Mouse (Mus musculus): ENCODE measurements around the gene Ttc21b. TPM values are rescaled to one million over a fixed set of nuclear protein-coding genes. Genes with fewer than 3 reads are reported as not detected.
"Not testable (repeated sequence)": the region's sequence is repeated elsewhere in the genome, so short reads cannot be mapped to it uniquely, and the experiment has no call there.

The Ttc21b gene
- polyA plus RNA-seq, 1 experiment from 2014 or later: 11.1 TPM

DNA sequence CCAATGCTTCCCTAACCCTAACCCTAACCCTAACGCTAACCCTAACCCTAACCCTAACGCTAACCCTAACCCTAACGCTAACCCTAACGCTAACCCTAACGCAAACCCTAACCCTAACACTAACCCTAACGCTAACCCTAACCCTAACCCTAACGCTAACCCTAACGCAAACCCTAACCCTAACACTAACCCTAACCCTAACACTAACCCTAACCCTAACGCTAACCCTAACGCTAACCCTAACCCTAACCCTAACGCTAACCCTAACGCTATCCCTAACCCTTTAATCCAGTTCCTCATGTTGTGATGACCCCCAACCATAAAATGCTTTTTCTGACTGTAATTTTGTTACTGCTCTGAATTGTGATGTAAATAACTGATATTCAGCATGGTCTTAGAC is 67.2 kb downstream of the Ttc21b start:
- not testable (repeated sequence) for H3K27ac ChIP-seq; H3K4me1 ChIP-seq (replicated peaks); H3K9me3 ChIP-seq; H3K4me3 ChIP-seq (replicated peaks); H3K27me3 ChIP-seq (replicated peaks); H3K9ac ChIP-seq; ATAC-seq; H3K4me2 ChIP-seq (replicated peaks); H3K36me3 ChIP-seq
- WGBS: 97% methylated on average over 12 of the region's 12 CpGs

DNA sequence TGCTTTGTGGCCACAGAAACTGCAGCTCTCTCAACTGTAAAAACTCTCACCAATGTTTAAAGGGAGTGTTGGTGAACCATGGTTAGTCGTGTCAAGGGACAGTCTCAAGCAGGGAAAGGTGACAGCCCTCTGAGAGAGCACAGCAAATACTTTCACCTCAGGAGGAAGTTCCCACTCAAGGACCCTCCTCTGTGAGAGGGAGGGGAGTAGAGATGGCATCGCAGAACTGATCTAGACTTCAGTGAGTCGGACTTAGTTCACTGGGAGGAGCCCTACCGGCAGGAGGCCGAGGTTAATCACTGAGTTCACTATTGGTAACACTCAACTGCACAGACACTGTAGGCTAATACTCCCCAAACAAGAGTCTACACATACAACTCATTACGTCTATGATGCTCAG is 68.9 kb downstream of the Ttc21b start:
- Histone ChIP-seq H3K4me2 (replicated peaks) (no peak overlapping the region), H3K36me3 (no peaks in the 10 kb centered on the region), H3K4me1 (replicated peaks) (no peaks in the 10 kb centered on the region), H3K27me3 (replicated peaks) (no peaks in the 10 kb centered on the region), H3K9me3 (no peaks in the 10 kb centered on the region), H3K4me3 (replicated peaks) (no peak overlapping the region), H3K27ac (no peak overlapping the region), H3K9ac (no peak overlapping the region)
- 81% methylated on average over 6 of the region's 6 CpGs for WGBS
- no peak for ATAC-seq

DNA sequence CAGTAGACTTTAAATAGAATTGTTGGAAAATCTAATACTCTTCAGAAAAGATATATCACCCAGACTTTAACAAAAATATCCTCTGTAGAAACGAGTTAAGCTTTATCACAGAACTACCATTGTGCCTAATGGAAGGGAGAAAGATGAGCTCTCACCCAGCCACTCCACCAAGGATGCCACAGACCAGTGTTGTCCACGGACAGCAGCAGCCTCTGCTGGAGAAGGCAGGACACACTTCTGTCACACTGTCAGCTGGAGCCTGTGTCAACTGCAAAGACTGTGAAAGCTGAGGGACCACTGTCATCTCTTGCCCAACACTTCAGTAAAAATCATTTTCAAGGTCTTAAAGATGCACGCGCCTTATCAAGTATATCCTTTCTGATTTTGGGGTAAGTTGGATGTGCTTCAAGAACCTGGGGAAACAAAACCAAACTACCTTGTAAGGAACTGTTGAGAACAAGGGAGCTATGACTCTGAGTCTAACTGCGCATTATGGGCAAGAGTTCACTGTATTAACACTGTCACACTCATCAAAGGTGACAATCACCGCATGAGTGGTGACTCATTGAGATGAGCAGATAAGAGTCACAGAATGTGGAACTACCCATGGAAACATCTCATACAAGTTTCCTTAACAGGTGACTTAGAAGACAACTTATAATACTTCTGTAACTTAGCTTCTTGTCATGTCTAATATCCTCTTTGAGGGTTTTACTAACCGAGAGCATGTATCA is 71.8 kb downstream of the Ttc21b start:
- Histone ChIP-seq H3K4me1 (replicated peaks) (no peaks in the 10 kb centered on the region), H3K27me3 (replicated peaks) (no peaks in the 10 kb centered on the region), H3K4me3 (replicated peaks) (no peak overlapping the region), H3K9me3 (no peaks in the 10 kb centered on the region), H3K9ac (no peak overlapping the region), H3K27ac (no peak overlapping the region), H3K36me3 (no peaks in the 10 kb centered on the region), H3K4me2 (replicated peaks) (no peak overlapping the region)
- 79% methylated on average over 7 of the region's 7 CpGs for WGBS
- no peak for ATAC-seq

DNA sequence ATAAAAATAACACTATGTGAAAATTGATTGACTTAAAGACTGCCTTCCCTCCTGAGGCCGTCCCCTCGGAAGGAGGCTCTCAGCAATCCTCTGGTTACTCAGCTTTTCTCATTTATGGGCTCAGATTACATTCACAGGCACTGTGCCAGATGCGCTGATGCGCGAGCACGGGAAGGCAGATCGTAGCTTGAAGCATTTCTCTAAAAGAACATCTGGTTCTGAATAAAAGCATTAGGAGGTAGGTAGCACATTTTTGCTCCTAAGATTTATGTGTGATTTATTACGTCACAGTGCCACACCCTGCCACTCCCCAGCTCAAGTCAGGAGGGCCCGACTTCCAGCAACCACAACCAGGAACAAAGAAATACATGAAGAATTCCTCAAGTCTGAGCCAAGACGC is 76.1 kb downstream of the Ttc21b start:
- Histone ChIP-seq H3K9ac (no peak overlapping the region), H3K4me1 (replicated peaks) (no peaks in the 10 kb centered on the region), H3K9me3 (no peaks in the 10 kb centered on the region), H3K4me2 (replicated peaks) (no peak overlapping the region), H3K36me3 (no peaks in the 10 kb centered on the region), H3K27me3 (replicated peaks) (no peaks in the 10 kb centered on the region), H3K4me3 (replicated peaks) (no peak overlapping the region), H3K27ac (no peak overlapping the region)
- WGBS: 45% methylated on average over 10 of the region's 10 CpGs
- peak; percentile 62; the same call in 1 of the 2 replicates for ATAC-seq

DNA sequence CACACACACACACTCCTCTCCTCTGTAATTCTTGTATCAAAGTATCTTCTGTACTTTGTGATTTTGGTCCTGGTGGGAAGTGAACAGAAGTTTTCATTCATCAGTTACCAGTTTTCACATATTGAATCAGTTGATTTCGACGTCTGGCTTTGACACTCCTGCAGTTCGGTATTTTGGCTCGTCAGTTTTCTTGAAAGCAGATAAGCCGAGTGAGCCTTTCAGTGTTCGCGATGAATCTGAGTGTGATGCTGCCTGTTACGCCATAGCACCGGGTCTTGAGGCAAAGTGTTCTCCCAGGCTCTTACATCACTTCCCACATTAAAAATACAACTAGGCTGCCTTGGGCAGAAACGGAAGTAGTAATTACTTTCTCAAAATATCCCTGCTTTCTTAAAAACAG is 76.6 kb downstream of the Ttc21b start:
- Histone ChIP-seq H3K27me3 (replicated peaks) (no peaks in the 10 kb centered on the region), H3K4me1 (replicated peaks) (no peaks in the 10 kb centered on the region), H3K27ac (no peak overlapping the region), H3K4me2 (replicated peaks) (no peak overlapping the region), H3K9me3 (no peaks in the 10 kb centered on the region), H3K36me3 (no peaks in the 10 kb centered on the region), H3K9ac (no peak overlapping the region), H3K4me3 (replicated peaks) (no peak overlapping the region)
- ATAC-seq: no peak
- 69% methylated on average over 10 of the region's 10 CpGs for WGBS

DNA sequence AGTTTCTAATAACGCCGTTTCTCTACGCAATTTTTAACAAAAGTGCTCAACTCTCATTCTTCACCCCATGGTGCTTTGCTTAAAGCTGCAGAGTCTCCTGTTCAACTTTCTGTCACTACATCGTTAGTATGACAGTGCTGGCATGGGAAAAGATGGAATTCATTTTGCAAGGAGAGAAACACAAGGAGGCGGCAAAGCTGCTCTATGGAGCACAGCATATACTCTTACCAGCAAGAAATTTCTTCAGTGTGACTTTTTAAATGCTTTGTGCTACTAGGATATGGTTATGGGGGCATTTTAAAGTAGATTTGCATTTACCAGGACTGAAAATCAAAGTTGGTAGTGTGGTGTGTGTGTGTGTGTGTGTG is 77.6 kb downstream of the Ttc21b start:
- H3K4me3 ChIP-seq (replicated peaks): no peak overlapping the region
- H3K27me3 ChIP-seq (replicated peaks): no peaks in the 10 kb centered on the region
- no peaks in the 10 kb centered on the region for H3K36me3 ChIP-seq
- no peak overlapping the region for H3K4me2 ChIP-seq (replicated peaks)
- 88% methylated on average over 5 of the region's 5 CpGs for WGBS
- ATAC-seq: no peak
- H3K9ac ChIP-seq: no peak overlapping the region
- no peak overlapping the region for H3K27ac ChIP-seq
- no peaks in the 10 kb centered on the region for H3K9me3 ChIP-seq
- no peaks in the 10 kb centered on the region for H3K4me1 ChIP-seq (replicated peaks)

DNA sequence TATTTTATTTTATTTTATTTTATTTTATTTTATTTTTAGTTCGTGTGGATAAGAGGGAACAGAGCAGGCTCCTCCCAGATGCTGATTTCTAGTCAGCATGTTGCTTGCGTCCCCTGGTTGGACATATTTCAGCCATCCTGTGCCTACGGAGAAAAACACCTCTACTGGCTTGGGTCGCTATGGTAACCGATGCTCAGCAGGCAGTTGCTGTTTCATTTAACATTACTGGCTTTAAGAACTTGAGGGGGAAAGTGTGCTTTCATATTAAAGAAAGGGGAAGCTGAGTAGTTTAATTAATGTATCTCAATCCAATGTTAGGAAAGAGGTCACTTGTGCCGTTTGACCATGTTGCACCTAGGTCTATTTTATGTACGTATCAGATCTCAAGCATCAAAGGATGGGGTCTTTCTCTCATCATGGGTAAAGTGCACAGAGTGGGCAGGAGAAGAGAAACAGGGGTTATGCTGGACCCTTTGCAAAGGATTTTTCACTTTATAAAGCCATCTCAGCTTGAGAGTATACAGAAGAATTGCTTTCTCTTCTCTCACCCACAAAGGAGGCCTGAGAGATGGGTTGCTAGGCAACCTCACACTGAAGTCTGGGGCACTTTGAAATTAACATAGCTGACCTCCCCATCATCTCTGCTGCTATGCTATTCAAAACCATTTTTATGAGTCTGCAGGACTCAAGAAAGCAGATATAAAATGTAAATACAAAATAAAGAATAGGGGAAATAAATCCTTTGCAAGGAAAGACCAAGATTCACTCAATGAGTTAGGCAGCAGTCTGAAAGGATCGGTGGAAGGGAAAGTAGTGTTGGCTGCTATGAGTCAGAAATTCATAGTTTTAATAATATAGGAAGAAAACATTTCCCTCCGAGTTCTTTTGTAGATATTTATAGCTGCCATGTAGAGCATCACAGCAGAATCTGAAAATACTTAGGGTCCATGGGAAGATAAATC is 78.2 kb downstream of the Ttc21b start:
- no peaks in the 10 kb centered on the region for H3K9me3 ChIP-seq
- 73% methylated on average over 9 of the region's 9 CpGs for WGBS
- no peaks in the 10 kb centered on the region for H3K4me1 ChIP-seq (replicated peaks)
- H3K27ac ChIP-seq: no peak overlapping the region
- no peak overlapping the region for H3K9ac ChIP-seq
- no peak overlapping the region for H3K4me2 ChIP-seq (replicated peaks)
- H3K36me3 ChIP-seq: no peaks in the 10 kb centered on the region
- ATAC-seq: no peak
- no peak overlapping the region for H3K4me3 ChIP-seq (replicated peaks)
- no peaks in the 10 kb centered on the region for H3K27me3 ChIP-seq (replicated peaks)

DNA sequence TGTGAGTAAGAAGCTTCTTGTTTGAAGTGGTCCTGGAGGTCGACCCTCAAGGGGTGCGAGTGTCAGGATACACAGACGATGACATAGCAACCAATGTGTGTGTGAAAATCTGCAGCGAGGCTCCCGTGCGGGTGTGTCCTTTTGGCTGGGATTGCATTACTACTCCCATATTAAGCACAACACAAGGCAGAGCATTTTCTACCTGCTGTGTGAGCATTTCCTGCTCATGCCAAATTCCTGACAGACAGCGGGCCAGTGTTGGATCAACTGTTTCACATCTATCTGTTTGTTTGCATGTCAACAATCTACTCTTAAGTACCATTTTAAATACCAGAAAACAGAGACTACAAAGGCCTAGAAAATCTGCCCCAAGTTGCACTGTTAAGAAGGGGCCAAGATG is 79.4 kb downstream of the Ttc21b start:
- WGBS: 85% methylated on average over 7 of the region's 7 CpGs
- H3K27ac ChIP-seq: no peak overlapping the region
- H3K9me3 ChIP-seq: no peaks in the 10 kb centered on the region
- no peaks in the 10 kb centered on the region for H3K27me3 ChIP-seq (replicated peaks)
- no peaks in the 10 kb centered on the region for H3K36me3 ChIP-seq
- no peak overlapping the region for H3K4me2 ChIP-seq (replicated peaks)
- ATAC-seq: no peak
- no peak overlapping the region for H3K4me3 ChIP-seq (replicated peaks)
- no peak overlapping the region for H3K9ac ChIP-seq
- H3K4me1 ChIP-seq (replicated peaks): no peaks in the 10 kb centered on the region

DNA sequence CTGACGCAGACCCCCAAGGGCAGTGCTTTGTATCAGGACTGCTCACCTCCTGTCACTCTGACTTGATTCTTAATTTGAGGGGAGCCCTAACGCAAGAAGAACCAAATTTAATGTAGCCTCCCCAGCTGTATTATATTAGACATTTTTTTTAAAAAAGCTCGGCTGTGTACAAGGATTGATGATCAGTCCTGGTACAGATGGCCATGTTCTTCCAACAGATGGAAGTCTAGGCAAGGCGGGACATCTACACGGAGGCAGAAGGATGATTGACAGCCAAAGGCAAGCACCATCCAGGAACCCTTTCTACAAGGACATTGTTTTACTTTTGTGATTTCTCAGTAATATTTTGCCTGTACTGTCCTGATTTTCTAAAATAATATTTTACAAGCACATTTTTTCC is 83.3 kb downstream of the Ttc21b start:
- H3K9me3 ChIP-seq: no peaks in the 10 kb centered on the region
- H3K4me2 ChIP-seq (replicated peaks): no peak overlapping the region
- no peak for ATAC-seq
- no peaks in the 10 kb centered on the region for H3K4me1 ChIP-seq (replicated peaks)
- no peak overlapping the region for H3K4me3 ChIP-seq (replicated peaks)
- H3K36me3 ChIP-seq: no peaks in the 10 kb centered on the region
- WGBS: 81% methylated on average over 5 of the region's 5 CpGs
- H3K27me3 ChIP-seq (replicated peaks): no peaks in the 10 kb centered on the region
- no peak overlapping the region for H3K27ac ChIP-seq
- H3K9ac ChIP-seq: no peak overlapping the region

DNA sequence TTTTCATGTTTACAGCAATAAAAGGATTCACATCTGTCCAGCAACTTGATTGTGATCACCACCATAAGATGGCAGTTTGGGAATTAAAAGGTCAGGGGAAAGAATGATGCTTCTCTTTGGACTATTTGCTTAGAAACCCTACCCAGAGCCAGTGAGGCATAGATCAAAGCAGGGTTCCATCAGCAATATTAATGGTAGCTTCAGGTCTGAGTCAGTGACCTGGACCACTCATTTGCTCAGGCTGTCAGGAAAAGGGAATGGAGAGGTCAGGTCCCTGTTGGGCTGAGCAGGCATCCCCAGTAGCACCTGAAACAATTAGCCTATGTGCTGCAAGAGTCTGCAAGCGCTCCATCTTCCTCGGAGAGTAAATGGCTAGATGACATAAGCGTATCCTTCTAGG is 84.8 kb downstream of the Ttc21b start:
- no peak for ATAC-seq
- WGBS: 87% methylated on average over 3 of the region's 3 CpGs
- Histone ChIP-seq H3K4me2 (replicated peaks) (no peak overlapping the region), H3K4me1 (replicated peaks) (no peaks in the 10 kb centered on the region), H3K9ac (no peak overlapping the region), H3K9me3 (no peaks in the 10 kb centered on the region), H3K27me3 (replicated peaks) (no peaks in the 10 kb centered on the region), H3K27ac (no peak overlapping the region), H3K4me3 (replicated peaks) (no peak overlapping the region), H3K36me3 (no peaks in the 10 kb centered on the region)

DNA sequence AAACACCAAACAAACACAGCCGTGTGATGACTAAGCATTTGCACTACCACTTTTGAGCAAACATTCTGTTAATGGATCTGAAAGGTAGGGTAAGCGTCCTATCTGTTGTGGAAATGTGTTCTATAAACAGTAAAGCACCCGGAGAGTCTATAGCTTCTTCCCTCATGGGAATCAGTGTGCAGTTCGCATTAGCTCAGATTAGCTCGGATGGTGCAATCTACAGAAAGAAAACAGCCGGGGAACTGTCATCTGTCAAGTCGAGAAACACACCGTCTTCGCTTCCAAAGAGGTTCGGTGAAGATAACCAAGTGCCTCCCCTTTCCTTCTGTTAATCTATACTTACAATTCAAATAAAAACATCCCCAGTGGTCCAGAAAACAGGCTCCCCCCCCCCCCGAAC is 85.7 kb downstream of the Ttc21b start:
- ATAC-seq: no peak
- H3K9me3 ChIP-seq: no peaks in the 10 kb centered on the region
- no peaks in the 10 kb centered on the region for H3K36me3 ChIP-seq
- no peaks in the 10 kb centered on the region for H3K4me1 ChIP-seq (replicated peaks)
- H3K27ac ChIP-seq: no peak overlapping the region
- no peak overlapping the region for H3K9ac ChIP-seq
- no peaks in the 10 kb centered on the region for H3K27me3 ChIP-seq (replicated peaks)
- 54% methylated on average over 11 of the region's 11 CpGs for WGBS
- no peak overlapping the region for H3K4me3 ChIP-seq (replicated peaks)
- H3K4me2 ChIP-seq (replicated peaks): no peak overlapping the region

DNA sequence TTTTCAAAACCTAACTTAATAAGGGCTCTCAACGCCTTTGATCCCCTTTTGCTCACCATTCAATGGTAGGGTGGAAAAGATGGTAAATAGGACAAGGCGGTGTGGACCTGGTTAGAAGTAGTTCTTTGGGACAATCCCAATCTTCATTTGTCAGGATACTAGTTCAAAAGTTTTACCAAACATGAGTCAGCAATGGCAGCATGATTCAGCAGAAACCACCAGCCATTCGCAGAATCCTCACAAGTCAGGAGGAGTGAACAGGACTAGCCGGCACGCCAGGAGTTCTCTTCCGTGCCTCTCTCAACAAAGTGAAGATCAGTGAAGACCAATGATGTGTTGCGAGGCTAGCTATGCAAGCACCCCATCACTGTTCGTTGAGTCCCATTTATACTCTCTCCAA is 91.4 kb downstream of the Ttc21b start:
- Histone ChIP-seq H3K27me3 (replicated peaks) (no peaks in the 10 kb centered on the region), H3K4me3 (replicated peaks) (no peak overlapping the region), H3K4me2 (replicated peaks) (no peak overlapping the region), H3K9me3 (no peaks in the 10 kb centered on the region), H3K36me3 (no peaks in the 10 kb centered on the region), H3K4me1 (replicated peaks) (no peaks in the 10 kb centered on the region), H3K27ac (no peak overlapping the region), H3K9ac (no peak overlapping the region)
- 89% methylated on average over 8 of the region's 8 CpGs for WGBS
- ATAC-seq: no peak
